Mouse (Mus musculus) liver, adult (tissue): Measurements from ENCODE around the gene Smpdl3b.

Experiments
- GATA4 ChIP-seq: IDR thresholded peaks from 2 replicates; pipeline ENCODE4 v1.6.1; 2014; ENCODE audit warnings: mild to moderate bottlenecking, low read length; ENCODE audit not compliant: insufficient replicate concordance

Gene Smpdl3b

GRCm38 (mm10) chr4:132702076-132702475, 55.0 kb downstream of the Smpdl3b start:
- no peak for TF ChIP-seq GATA4

- no peak for TF ChIP-seq GATA4
Observed at GRCm38 (mm10) chr4:132693366-132693765, 63.7 kb downstream of the Smpdl3b start.

GRCm38 (mm10) chr4:132689634-132690033, 67.4 kb downstream of the Smpdl3b start:
- no peak for TF ChIP-seq GATA4
